Comparison of ENCODE assay signal across 9 mouse cellular contexts in the genomic region with DNA sequence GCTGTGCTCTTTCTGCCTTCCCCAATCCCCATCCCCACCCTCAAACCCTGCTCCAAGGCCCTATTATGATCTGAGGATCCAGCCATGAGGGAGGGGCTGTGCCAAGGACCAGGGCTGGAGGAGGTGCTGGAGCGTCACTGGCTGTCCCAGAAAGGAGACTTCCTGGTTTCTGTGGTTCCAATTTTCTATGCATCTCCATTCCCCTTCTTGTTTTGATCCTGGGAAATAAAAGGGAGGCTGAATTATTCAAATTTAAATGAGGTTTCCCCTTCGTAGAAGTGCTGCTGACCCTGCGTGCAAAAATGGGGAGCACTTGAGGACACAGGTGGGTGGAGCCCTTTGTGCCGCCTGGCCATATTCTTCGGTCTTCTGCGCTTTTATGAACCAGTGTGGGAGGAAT. TPM values are rescaled to one million over a fixed set of nuclear protein-coding genes. Genes with fewer than 3 reads are reported as not detected.
DNase-seq lines count a peak whose midpoint lies in the region; ATAC-seq lines count a peak whose summit lies in the region.
"Had no signal": no experiment of that assay in that cellular context is flagged by ENCODE, and none has a peak within 500 bp of the region (broad histone marks: within the 10 kb centered on the region; RNA-seq: fewer than 3 reads in every experiment).

No protein-coding gene starts in this region.

- peak overlapping the region; percentile 65; the same call in 1 of the 2 replicates for H3K9ac ChIP-seq in heart, embryonic 13.5 days
- H3K9ac ChIP-seq in midbrain, embryonic 12.5 days (replicated peaks) = peak overlapping the region; percentile 46

- WGBS in heart, embryonic 13.5 days = 34% methylated on average over 6 of the region's 6 CpGs
- WGBS in hindbrain, embryonic 10.5 days = 12% methylated on average over 6 of the region's 6 CpGs
- WGBS in midbrain, embryonic 12.5 days = 3% methylated on average over 6 of the region's 6 CpGs

- H3K4me3 ChIP-seq in heart, embryonic 13.5 days = peak overlapping the region; percentile 63
- H3K4me3 ChIP-seq in hindbrain, embryonic 10.5 days = peak overlapping the region; percentile 85
- peak overlapping the region; percentile 85 for H3K4me3 ChIP-seq in midbrain, embryonic 12.5 days

- peaks cover 75% of the 10 kb centered on the region for H3K27me3 ChIP-seq in heart, embryonic 13.5 days (replicated peaks)
- peaks cover 17% of the 10 kb centered on the region for H3K27me3 ChIP-seq in hindbrain, embryonic 10.5 days (ENCODE audit: insufficient read depth, poor library complexity, severe bottlenecking)
- H3K27me3 ChIP-seq in midbrain, embryonic 12.5 days = 0 out of 2 replicates have a peak, but pooled peaks cover 9% of the 10 kb centered on the region

- H3K9me3 ChIP-seq in heart, embryonic 13.5 days = no peaks in the 10 kb centered on the region
- no peaks in the 10 kb centered on the region for H3K9me3 ChIP-seq in hindbrain, embryonic 10.5 days
- no peaks in the 10 kb centered on the region for H3K9me3 ChIP-seq in midbrain, embryonic 12.5 days

- H3K4me2 ChIP-seq in heart, embryonic 13.5 days = peak overlapping the region; percentile 82
- H3K4me2 ChIP-seq in midbrain, embryonic 12.5 days (replicated peaks) = peak overlapping the region; percentile 75

- H3K4me1 ChIP-seq in heart, embryonic 13.5 days = peaks cover 63% of the 10 kb centered on the region
- H3K4me1 ChIP-seq in hindbrain, embryonic 10.5 days (replicated peaks) = peaks cover 80% of the 10 kb centered on the region
- H3K4me1 ChIP-seq in midbrain, embryonic 12.5 days = peaks cover 66% of the 10 kb centered on the region

- DNase-seq in heart, adult 8-10 months (ENCODE audit: low spot score) = no peak
- peak; percentile 41 for DNase-seq in Muller cell, postnatal 12 days (ENCODE audit: inconsistent ontology term)
- DNase-seq in hindbrain, embryonic 10.5 days (ENCODE audit: low spot score) = no peak
- no peak for DNase-seq in gastrocnemius, postnatal 25 days
- no peak for DNase-seq in spleen, adult 18-20 months
- no peak for DNase-seq in cerebellum, postnatal 14 days

- no peaks in the 10 kb centered on the region for H3K36me3 ChIP-seq in heart, embryonic 13.5 days
- H3K36me3 ChIP-seq in hindbrain, embryonic 10.5 days = peaks cover 24% of the 10 kb centered on the region
- 0 out of 2 replicates have a peak, but pooled peaks cover 5% of the 10 kb centered on the region for H3K36me3 ChIP-seq in midbrain, embryonic 12.5 days

- ATAC-seq in heart, embryonic 13.5 days (ENCODE audit: extremely low read depth, insufficient number of reproducible peaks, low FRiP score, low TSS enrichment) = no peak
- no peak for ATAC-seq in midbrain, embryonic 12.5 days (ENCODE audit: low FRiP score, low read depth)

- no peak overlapping the region for H3K27ac ChIP-seq in heart, embryonic 13.5 days (replicated peaks)
- peak overlapping the region; percentile 98 for H3K27ac ChIP-seq in hindbrain, embryonic 10.5 days
- H3K27ac ChIP-seq in midbrain, embryonic 12.5 days (replicated peaks) = peak overlapping the region; percentile 98

RNA-seq across cellular contexts. Expression of gene Nrarp, which starts 2.1 kb away (rescaled TPM):
- polyA plus RNA-seq in heart, embryonic 13.5 days (2015; fragmentation: Nextera tagmentation; extraction: Ambion mirVana) = 7.7 and 8.2 TPM in 2 replicates
- 1 to 10 TPM; 5.0 to 9.4 (median 9.2) TPM for total RNA-seq in heart, adult 8-10 months (2022)
- polyA plus RNA-seq in hindbrain, embryonic 10.5 days (2016; fragmentation: Nextera tagmentation; extraction: Ambion mirVana) = 77.4 and 108 TPM in 2 replicates
- 91.2 and 92.1 TPM in 2 replicates for polyA plus RNA-seq in midbrain, embryonic 12.5 days (2016; fragmentation: Nextera tagmentation; extraction: Ambion mirVana)
- 1 to 10 TPM; 3.6 to 6.7 TPM for total RNA-seq in gastrocnemius, postnatal 25 days (2021)

RNA-seq across cellular contexts. Expression of gene Tor4a, which starts 14.0 kb away (rescaled TPM):
- polyA plus RNA-seq in heart, embryonic 13.5 days (2015; fragmentation: Nextera tagmentation; extraction: Ambion mirVana) = 6.4 and 6.9 TPM in 2 replicates
- total RNA-seq in heart, adult 8-10 months (2022) = 1 to 10 TPM; 3.9 to 5.0 (median 4.7) TPM
- 2.6 and 2.7 TPM in 2 replicates for polyA plus RNA-seq in hindbrain, embryonic 10.5 days (2016; fragmentation: Nextera tagmentation; extraction: Ambion mirVana)
- 1.4 and 1.6 TPM in 2 replicates for polyA plus RNA-seq in midbrain, embryonic 12.5 days (2016; fragmentation: Nextera tagmentation; extraction: Ambion mirVana)
- total RNA-seq in gastrocnemius, postnatal 25 days (2021) = 1 to 10 TPM; 1.1 to 1.3 TPM

RNA-seq across cellular contexts. Expression of gene Nelfb, which starts 28.6 kb away (rescaled TPM):
- 68.8 and 72.8 TPM in 2 replicates for polyA plus RNA-seq in heart, embryonic 13.5 days (2015; fragmentation: Nextera tagmentation; extraction: Ambion mirVana)
- 10 to 100 TPM; 38.5 to 49.3 (median 39.5) TPM for total RNA-seq in heart, adult 8-10 months (2022)
- 123 and 132 TPM in 2 replicates for polyA plus RNA-seq in hindbrain, embryonic 10.5 days (2016; fragmentation: Nextera tagmentation; extraction: Ambion mirVana)
- 118 and 123 TPM in 2 replicates for polyA plus RNA-seq in midbrain, embryonic 12.5 days (2016; fragmentation: Nextera tagmentation; extraction: Ambion mirVana)
- 10 to 100 TPM; 20.5 to 22.3 TPM for total RNA-seq in gastrocnemius, postnatal 25 days (2021)

RNA-seq across cellular contexts. Expression of gene Stpg3, which starts 31.8 kb away (rescaled TPM):
- polyA plus RNA-seq in heart, embryonic 13.5 days (2015; fragmentation: Nextera tagmentation; extraction: Ambion mirVana) = not detected in 2 replicates
- total RNA-seq in heart, adult 8-10 months (2022) = not detected
- polyA plus RNA-seq in hindbrain, embryonic 10.5 days (2016; fragmentation: Nextera tagmentation; extraction: Ambion mirVana) = not detected in 2 replicates
- not detected in 2 replicates for polyA plus RNA-seq in midbrain, embryonic 12.5 days (2016; fragmentation: Nextera tagmentation; extraction: Ambion mirVana)
- total RNA-seq in gastrocnemius, postnatal 25 days (2021) = not detected

RNA-seq across cellular contexts. Expression of gene Fam166a, which starts 35.9 kb away (rescaled TPM):
- polyA plus RNA-seq in heart, embryonic 13.5 days (2015; fragmentation: Nextera tagmentation; extraction: Ambion mirVana) = not detected in 2 replicates
- total RNA-seq in heart, adult 8-10 months (2022) = not detected
- not detected in 2 replicates for polyA plus RNA-seq in hindbrain, embryonic 10.5 days (2016; fragmentation: Nextera tagmentation; extraction: Ambion mirVana)
- polyA plus RNA-seq in midbrain, embryonic 12.5 days (2016; fragmentation: Nextera tagmentation; extraction: Ambion mirVana) = 0.21 and 1.6 TPM in 2 replicates
- total RNA-seq in gastrocnemius, postnatal 25 days (2021) = not detected
- total RNA-seq: megakaryocyte progenitor cell, adult 5-6 weeks had no signal
